Mouse (Mus musculus): ENCODE measurements around the gene Mid1.

- TF ChIP-seq CTCF (IDR thresholded peaks at IDR 0.05; ENCODE audit: control insufficient read depth, insufficient read depth, insufficient read length) (no peak), CEBPB (IDR thresholded peaks at IDR 0.05; ENCODE audit: low read depth) (no peak), USF1 (IDR thresholded peaks at IDR 0.05; ENCODE audit: low read depth) (no peak), MYOG (IDR thresholded peaks at IDR 0.05; ENCODE audit: control insufficient read depth, extremely low read depth, insufficient read length) (no peak)
Measured at GRCm38 (mm10) chrX:169915738-169916137, 230.7 kb downstream of the Mid1 start.

Data from C2C12 (cell line).